Mouse (Mus musculus) spleen, postnatal 4 days (tissue): Measurements from ENCODE around the gene Anxa9.
A peak's percentile ranks its signal among the peaks of the same experiment; 100 is the strongest.
"Not testable (repeated sequence)": the region's sequence is repeated elsewhere in the genome, so short reads cannot be mapped to it uniquely, and the experiment has no call there.

Experiments
- DNase-seq, 2 experiments: peaks; one replicate each; pipeline ENCODE4 v3.0.0; 2022; ENCODE audit warnings: low spot score in 2 of 2

Anxa9 gene

GRCm38 (mm10) chr3:95307100-95307499, at the start of gene Anxa9:
Anxa9 (minus strand) TSS chr3:95307176.
- no peak for DNase-seq

DNA sequence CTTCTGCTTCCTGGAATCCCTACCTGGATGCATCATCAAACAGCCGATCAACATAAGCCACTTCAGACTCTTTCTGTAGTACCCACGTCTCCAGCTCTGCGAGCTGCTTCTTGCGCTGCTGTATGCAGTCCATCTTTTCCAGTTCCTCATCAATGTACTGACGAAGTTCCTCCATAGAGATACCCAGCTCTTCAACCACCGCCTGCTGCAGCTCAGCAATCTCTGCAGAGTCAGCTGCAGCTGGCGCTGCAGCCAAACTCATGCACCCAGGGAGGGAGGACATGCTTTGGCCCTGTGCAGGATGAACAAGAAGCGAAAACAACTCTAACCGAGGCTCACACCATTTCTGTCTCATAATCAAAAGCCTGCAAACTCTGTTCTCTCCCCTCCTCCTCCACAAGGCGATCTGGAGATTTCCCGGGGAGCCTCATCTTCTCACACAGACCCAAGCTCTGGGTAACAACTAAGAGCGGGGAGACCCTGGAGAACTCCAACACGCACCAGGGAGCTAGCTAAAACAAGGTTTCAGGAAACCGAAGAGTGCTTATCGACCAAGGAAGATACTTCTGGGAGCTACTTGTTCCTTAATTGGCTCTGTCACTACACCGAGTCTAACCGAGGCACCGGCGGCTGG, 49.1 kb upstream of the Anxa9 start:
- DNase-seq, result peak in 1 of 2 experiments; percentile 53

- DNase-seq, result no peak
These were observed 42.5 kb upstream of the Anxa9 start for GRCm38 (mm10) chr3:95349491-95349890.

GRCm38 (mm10) chr3:95348343-95348742, 41.4 kb upstream of the Anxa9 start:
- not testable (repeated sequence) for DNase-seq

DNA sequence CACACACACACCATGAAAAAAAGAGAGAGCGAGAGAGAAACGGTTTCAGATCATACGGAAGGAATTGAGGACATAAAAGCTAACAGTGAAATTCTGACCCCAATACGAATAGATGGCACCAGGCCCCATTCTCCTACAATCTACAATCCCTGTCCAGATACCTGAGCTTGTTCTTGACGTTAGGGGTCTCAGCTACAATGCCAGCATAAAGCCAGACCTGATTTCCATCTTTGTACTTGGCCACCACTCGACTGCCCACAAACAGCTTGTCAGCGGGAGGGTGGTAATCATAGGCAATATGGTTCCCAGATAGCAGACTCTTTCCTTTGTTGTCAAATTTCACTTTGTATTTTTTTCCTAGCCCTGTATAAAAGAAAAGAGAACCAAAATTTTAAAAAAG, 39.5 kb upstream of the Anxa9 start:
- DNase-seq, result no peak

DNA sequence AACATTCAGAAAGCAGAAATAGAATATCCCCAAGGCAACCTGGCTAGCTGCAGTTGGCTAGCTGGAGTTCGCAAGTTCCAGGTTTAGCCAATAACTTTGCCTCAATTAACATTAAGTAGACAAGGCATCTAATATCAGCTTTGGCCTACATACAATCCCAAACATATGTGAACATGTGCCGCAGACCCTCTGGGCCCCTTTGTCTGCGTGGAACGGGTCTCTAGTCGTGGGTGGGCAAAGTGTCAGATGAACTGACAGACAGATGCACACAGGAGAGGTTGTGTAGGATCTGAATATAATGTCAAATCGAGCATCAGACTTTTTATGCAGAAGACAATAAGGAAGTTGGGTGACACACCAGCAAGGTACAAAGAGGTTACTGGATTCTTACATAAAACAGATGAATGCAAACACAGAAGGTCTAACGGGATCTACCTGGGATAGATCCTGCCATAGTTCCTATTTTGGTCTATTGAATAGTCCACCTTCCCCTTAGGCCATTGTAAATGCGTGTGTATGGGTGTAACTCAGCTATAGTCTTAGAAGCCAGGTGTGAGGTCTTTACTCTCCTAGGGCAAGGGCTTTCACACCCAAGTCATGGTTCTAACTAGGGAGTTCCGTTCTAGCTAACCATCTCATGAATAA, 36.5 kb upstream of the Anxa9 start:
- not testable (repeated sequence) for DNase-seq

- DNase-seq, result no peak
These were observed 31.3 kb upstream of the Anxa9 start for GRCm38 (mm10) chr3:95338251-95338650.

DNA sequence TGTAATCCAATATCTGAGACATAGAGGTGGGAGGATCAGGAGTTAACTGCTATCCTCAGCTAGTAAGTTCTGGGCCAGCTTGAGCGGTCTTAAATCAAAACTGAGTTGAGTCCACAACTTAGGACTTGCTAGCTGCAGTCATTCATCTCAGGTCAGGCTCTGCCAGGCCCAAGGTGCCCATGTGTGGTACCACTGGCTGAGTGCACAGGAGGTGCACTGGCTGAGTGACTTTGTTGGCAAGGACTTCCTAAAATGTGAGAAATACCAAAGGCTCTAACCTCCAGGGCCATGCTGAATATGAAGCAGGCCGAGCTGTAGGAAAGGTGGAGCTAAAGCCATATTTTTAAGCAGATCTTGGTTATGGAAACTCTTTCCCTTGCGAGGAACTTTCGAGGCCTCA, 30.4 kb upstream of the Anxa9 start:
- DNase-seq, result no peak

DNA sequence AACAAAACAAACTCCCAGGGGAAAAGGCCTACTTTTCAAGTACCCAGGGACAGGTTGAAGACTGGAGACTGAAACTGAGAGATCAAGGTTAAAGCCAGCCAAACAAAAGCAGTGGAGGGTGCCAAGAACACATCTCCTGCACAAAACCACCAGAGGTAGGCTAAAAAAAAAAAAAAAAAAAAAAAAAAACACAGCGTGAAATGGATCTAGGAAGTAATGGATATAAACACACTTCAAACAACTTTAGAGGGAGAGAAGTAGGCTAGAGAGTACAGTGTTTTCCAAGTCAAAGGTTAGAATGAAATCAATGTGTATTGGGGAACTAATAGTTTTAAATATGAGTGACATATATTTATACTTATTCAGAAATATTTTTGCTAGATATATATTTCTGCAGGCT, 24.6 kb upstream of the Anxa9 start:
- DNase-seq, result no peak

GRCm38 (mm10) chr3:95328803-95329404, 21.9 kb upstream of the Anxa9 start:
- DNase-seq, result no peak

GRCm38 (mm10) chr3:95324454-95325144, 17.6 kb upstream of the Anxa9 start:
- no peak for DNase-seq

DNA sequence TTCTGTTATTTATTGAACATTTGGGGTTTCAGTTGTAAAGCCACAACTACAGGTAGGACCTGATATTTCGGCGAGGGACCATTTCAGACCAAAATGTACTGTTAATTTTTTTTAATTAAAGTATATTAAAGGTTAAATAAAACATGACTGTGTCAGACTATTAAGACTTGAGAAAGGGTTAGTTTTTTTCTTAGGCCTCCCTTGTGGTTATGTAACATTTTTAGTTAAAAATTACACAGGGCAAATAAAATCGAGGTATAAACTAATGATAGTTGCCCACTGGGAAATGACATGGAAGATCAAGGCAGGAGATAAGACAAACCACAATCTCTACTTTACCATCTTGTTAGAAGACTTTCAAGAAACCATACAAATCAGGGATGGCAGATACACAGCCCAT, 16.5 kb upstream of the Anxa9 start:
- no peak for DNase-seq

GRCm38 (mm10) chr3:95319701-95320625, 13.0 kb upstream of the Anxa9 start:
- DNase-seq, result no peak

DNA sequence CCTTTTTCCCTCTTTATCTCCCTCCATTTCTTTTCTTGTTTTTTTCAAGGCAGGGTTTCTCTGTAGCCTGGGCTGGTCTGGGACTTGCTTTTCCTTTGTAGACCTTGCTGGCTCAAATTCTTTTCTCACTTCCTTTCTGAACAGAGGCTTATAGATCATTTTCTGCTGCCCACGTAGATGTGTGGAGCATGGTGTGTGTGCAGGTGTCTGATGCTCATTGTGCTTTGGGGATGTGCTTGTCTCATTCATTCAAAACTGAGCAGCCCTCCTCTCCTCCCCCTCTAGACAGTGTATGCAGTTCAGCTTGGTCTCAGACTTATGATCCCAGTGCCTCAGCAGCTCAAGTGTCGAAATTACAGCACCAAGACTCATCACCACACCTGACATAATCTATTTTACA, 12.1 kb upstream of the Anxa9 start:
- DNase-seq, result no peak

DNA sequence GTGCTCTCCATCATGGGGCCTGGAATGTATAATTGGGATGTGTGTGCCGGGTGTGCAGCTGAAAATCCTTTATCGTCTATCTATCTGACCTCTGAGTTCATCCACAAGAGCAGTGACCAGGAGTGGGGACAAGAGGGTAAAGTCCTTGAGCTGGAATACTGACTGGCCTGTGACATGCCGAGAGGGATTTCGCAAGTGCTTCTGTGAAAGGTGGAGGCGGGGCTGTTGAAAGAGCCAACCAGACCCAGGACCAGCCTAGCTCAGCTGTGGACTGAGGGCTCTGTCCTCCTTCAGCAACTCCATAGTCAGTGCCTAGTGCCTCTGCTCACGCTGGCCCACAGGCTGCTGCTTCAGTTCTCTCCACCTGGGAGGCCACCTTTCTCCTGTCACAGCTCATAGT, 11.6 kb upstream of the Anxa9 start:
- peak in 1 of 2 experiments; percentile 59 for DNase-seq

DNA sequence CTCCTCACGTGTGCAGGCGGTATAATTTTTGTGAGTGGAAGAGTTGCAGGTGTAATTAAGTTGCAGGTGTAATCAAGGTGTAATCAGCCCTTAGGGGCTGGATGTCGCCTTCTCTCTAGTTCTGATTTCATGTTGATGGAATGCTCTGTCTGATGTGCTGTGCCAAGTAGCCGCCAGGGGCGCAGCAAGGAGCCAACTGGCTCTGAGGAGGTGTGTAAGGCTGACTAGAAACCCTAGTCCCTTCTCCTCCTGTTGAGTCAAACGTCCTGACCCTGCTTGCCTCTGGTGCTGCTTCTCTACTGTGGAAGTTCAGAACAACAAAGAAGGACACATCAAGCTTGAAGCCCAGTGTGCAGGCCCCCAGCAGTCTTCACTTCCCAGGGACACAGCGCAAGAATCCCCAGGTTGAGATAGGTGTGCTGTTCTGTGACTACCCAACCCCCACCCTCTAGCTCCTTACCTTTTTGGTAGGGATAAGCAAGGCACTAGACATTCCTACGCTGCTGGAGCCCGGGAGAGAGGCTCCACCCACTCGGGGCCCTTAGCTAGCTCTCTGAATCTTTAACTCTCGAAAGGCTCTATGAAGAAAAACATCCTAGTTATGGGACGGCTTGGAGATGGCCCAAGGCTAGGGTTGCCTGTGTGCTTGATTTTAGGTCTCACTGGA, 10.6 kb upstream of the Anxa9 start:
- peak; percentile 73 to 84 for DNase-seq

DNA sequence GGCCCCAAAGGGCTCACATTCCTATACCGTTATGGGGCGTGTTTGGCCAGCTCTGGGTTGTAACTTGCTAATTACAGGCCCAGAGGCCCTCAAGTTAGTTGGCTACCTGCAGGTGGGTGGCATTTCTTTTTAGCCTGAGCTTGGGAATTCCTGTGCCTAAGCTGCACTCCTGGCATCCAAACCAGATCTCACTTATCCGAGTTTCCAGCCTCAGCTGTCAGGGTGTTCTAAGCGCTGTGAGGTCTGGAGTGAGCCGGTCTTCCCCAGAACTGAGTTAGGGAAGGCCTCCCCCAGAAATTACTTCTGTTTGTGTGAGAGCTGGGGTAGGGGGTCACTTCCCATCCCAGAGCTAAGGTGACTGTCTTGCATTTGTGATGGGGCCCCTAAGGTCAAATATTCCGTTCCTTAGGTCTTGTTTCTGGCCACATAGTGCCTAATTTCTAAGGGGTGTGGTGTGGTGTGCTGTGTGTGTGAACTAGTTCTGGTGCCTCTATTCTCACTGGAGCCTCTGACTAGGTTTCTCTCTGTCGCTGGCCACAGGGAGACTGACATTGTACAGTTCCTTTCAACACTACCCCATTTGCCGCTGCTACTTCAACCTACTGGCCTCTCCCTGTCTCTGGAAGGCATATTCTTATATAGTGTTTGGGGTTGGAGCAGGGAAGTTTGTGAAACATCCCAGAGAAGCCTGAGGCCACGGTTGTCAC, 9.0 kb upstream of the Anxa9 start:
- no peak for DNase-seq

DNA sequence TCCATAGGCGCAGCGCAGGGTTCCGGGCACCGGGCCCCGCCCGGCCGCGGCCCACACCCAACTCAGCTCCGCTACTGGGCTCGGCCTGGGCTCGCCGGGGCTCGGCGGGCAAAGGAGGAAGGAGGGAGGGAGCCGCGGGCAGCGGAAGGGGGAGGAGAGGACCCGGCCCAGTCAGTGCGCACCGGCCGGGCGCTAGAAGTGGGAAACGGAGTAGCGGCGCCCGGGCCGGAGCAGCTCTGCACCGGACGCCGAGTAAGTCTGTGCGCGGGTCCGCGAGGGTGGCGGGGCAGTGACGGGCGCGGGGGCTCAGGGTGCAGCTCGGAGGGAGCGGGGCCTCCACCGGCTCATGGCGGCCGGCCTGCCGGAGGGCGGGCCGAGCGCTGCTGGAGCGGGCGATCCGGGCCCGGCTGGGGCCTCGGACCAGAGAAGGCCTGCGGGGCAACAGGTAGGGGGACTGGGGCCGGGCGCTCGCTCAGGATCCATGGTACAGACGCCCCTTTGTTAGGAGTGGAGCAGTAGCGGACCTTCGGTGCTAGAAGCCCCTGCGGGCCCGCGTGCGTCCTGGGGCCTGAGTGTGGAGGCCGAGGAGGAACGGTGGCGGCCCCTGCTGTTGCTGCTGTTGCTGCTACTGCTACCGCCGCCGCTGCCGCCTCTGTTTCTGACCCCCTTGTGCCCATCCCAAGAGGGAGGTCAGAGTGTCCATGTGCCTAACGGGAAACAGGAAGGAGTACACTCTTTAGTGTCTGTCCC, 8.3 kb upstream of the Anxa9 start:
- peak; percentile 95 to 97 for DNase-seq

GRCm38 (mm10) chr3:95314486-95315093, 7.6 kb upstream of the Anxa9 start, which contains the start of gene Cers2:
Cers2 (plus strand) TSS chr3:95314791.
- DNase-seq, result no peak
